Mouse (Mus musculus) cerebellum, adult 9-10 months (tissue): ENCODE data around the gene Sart3.

Experiments
- DNase-seq: peaks from one replicate; pipeline ENCODE4 v3.0.0; 2022

The Sart3 gene

DNA sequence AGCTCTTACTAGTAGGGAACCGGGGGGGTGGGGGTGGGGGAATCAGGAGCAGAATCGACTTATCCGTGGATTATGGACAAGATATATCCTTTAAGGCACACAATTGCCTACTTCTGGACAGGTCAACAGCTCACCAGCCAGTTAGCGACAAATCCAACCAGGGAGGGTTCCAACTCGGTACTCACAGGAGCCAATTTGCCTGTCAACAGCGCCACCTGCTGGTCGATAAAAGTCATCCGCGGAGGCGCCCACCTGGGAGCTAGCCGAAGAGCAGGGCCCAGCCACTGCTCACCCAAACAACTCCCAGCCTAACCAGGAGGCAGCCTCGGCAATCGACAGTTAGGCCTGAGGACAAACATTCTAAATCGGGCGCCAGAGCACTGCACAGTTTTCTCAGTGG is 47.9 kb downstream of the Sart3 start, which contains the start of gene 1700069L16Rik:
TSS of gene 1700069L16Rik (minus strand) at position 327 of the 400 bp plus-strand sequence.
- peak; percentile 98 for DNase-seq

- DNase-seq = peak; percentile 100
Observed at GRCm38 (mm10) chr5:113723567-113724237, 48.6 kb downstream of the Sart3 start.

DNA sequence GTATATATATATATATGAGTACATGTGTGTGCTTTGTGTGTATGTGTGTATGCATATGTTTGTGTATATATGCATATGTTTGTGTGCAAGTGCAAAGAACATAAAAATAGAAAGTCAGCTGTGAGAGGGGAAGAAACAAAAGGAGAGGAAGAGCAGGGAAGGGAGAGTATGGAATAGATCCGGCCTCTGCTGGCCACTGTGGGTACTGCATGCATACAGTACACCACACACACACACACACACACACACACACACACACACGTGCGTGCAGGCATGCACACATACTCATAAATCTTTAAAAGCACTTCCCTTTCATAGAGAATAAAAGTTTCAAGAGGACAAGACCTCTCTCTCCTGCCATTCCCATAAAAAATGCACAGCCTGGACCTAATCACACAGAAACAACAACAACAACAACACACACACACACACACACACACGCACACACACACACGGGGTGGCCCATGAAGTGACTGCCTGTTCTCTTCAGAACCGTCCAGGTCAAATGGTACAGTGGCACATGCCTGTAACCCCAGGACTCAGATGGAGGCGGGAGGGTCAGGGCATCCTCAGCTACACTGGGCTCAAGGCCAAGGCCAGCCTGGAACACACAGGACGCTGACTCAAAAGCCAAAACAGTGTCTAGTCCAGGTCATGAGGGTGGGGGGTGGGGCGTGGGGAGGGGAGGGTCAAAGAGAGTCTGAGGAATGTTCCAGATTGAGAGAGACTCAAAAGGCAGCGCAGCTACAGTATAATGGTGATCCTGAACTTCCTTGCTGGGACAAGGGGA is 49.9 kb downstream of the Sart3 start:
- DNase-seq = peak; percentile 82

- peak; percentile 81 for DNase-seq
Observed at GRCm38 (mm10) chr5:113719221-113719661, 53.1 kb downstream of the Sart3 start.

DNA sequence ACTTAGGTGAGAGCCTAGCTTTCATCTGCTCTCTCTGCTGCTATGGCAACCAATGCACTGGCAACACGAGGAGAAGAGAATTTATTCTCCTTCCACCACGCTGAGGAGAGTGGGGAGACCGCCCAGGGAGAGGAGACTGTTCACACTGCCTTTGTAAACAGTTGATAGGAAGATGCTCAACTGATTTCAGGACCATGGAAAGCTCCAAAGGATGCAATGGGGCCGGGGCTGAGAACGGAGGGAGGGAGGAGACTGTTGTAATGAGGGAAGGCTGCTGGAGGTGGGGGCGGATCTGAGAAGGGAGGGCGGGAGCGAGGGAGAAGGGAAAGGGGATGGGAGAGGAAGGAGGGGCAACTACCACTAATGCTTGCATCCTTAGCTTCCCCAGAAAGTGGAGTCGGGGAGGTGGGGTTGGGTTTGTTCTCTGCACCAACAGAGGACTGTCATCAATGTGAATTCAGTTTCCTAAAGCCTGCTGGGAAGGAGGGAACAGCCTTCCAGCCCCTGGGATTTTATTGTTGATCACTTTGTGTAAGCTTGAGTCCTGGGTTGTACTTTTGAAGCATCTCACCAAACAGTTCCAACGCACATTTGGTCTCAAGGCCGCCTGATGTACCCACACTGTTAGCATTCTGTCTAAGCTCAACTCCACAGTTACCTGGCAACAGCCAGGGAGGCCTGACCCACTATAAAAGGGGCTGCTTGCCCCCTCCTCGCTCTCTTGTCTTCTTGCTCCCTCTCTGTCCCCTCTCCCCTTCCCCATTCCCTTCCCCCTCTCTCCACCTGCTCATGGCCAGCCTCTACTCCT is 55.5 kb downstream of the Sart3 start:
- DNase-seq = no peak

GRCm38 (mm10) chr5:113712861-113713260 is 59.4 kb downstream of the Sart3 start:
- DNase-seq = no peak

DNA sequence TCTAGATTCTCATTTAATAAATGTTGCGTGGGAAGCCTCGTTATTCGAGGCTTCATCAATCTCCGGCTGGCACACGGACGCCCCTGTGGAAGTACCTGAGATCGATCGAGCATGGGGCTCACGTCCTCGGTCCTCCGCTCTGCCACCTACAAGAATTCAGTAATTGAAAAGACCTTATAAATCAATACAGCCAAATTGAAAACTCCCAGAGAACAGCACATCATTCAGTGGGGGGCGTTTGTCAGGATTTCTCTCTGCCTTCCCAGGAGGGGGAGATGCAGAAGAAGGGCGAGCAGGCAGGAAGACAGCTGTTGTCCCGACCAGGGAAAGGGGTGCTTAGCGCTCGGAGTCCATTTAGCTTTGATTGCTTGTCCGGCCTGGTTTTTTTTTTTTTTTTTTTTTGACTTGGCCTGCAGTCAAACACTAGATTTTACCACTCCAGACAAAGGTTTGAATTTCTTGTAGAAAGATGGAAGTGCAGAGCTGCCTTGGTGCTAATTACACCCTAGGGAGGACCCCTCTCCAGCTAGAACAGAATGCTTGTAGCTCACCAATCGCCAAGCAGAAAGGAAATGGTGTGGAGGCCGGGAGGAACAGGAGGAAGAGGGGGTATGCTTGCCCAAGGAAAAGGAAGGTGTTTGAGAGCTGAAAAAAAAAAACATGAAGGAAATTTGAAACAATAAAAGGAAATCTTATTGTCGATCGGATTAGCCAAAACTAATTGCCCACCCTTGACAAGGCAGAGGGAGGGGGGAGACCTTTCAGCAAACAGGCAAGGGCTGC is 68.3 kb downstream of the Sart3 start:
- DNase-seq = no peak

DNA sequence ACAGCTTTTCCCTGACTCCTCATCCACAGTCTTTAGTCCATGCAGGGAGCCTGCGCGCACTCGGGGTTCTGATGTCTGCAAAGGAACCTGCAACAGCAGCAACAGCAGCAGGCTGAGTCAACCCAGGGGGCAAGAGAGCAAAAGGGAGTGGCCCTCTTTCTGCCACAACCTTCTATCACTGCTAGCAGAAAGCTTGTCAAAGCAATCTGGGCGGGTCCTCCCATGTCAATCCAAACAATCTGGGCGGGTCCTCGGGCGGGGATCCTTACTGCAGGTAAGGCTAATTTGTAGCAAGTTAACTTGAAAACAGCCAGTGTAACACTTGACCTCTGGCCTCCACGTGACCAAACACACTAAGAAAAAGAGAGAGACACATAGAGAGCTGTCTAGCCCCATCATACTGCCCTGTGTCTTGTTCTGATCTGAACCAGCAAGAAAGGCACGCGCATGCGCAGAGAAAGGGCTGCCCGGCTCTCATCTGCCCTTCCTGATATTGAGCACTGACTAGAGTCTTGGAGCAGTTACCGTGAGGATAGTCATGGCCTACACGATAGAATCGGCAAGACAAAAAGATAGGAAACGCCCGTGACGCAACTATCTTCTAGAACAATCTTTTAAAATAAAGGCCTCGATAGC is 71.8 kb downstream of the Sart3 start:
- no peak for DNase-seq

- no peak for DNase-seq
Observed at GRCm38 (mm10) chr5:113694415-113694814, 77.9 kb downstream of the Sart3 start.

GRCm38 (mm10) chr5:113694000-113694399 is 78.3 kb downstream of the Sart3 start:
- DNase-seq = peak; percentile 51

GRCm38 (mm10) chr5:113693196-113693755 is 79.0 kb downstream of the Sart3 start:
- no peak for DNase-seq
